Mouse (Mus musculus): ENCODE measurements around the gene Pbx3.
A peak's percentile ranks its signal among the peaks of the same experiment; 100 is the strongest.

DNA sequence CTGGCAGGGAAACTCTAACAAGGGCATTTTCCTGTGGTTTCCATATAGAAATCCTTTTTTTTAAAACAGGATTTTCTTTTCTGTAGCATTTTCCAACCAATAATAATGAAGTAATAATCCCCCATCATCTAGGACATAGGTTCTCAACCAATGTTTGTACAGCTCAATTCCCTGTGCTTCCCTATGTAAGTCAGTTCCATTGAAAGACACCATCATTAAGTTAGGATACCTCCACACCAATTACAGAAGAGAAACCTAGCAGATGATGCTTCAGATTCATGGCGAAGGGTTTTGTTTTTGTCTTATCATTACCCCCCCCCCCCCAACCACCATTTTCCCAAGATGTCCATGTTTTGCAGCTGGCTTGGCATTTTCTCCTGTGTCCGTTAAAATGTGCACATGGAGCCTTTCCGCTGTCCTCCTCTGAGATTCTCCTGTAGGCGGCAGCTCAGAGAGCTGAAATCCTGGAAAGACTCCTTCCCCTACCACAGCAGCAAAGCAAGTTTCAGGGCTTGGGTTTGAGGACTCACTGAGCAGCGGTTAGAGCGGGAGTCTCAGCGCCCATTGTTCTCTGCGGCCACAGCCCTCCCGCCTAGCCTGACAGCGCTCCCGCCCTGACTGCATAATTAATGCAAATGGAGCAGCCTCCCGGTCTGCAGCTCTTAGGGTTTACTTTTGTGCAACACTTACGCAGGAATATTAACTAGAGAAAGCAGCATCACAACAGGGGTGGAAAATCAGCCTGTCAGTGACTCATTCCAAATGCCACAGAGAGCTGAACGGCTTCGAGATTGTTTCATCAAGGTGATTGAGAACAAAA lies 123.6 kb downstream of the Pbx3 start:
- TF ChIP-seq CTCF (IDR thresholded peaks at IDR 0.05; ENCODE audit: borderline replicate concordance, extremely low read depth, insufficient read depth, insufficient read length) = peak; percentile 53; the same call in 1 of the 2 replicates
- TF ChIP-seq POLR2A (IDR thresholded peaks at IDR 0.05; ENCODE audit: borderline replicate concordance, extremely low read depth, insufficient read depth, insufficient read length, poor library complexity, severe bottlenecking) = no peak

All from brain, embryonic 14.5 days (tissue).